Comparison of ENCODE assay signal across 7 mouse cellular contexts in the genomic region with DNA sequence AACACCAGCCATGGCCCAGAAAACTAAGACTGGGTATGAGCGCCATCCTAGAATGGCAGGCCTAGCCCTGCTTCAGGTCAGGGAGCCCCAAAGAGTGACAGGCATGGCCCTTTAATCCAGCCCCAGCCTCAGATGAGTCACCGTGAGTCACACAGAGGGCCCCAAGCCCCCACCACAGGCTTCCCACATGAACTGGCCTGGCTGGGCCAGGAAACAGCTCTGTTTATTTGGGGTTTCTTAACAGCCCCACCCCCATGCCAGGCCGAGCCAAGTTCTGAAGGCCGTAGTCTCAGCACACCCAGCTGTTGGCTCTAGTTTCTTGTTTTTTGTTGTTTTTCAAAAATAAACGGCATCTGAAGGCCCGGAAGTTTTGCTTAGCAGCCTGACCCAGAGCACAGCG. TPM values are rescaled to one million over a fixed set of nuclear protein-coding genes. Genes with fewer than 3 reads are reported as not detected.
DNase-seq lines count a peak whose midpoint lies in the region; ATAC-seq and TF ChIP-seq lines count a peak whose summit lies in the region.

No protein-coding gene starts in this region.

- H3K27ac ChIP-seq in hindbrain, postnatal 0 days = peak overlapping the region; percentile 78

- H3K4me2 ChIP-seq in hindbrain, postnatal 0 days (ENCODE audit: low read depth, low read length) = no peak overlapping the region

- H3K27me3 ChIP-seq in C2C12 (ENCODE audit: control insufficient read depth, insufficient read depth, insufficient read length) = no peaks in the 10 kb centered on the region
- peaks cover 11% of the 10 kb centered on the region for H3K27me3 ChIP-seq in hindbrain, postnatal 0 days (ENCODE audit: insufficient read depth, low read length)

- H3K9me3 ChIP-seq in hindbrain, postnatal 0 days (ENCODE audit: low read length) = no peaks in the 10 kb centered on the region

- 52% methylated on average over 7 of the region's 7 CpGs for WGBS in hindbrain, postnatal 0 days

- peak; percentile 63 for ATAC-seq in hindbrain, postnatal 0 days
- peak; percentile 49 for ATAC-seq in monocyte, adult 5-6 weeks (replicated peaks; ENCODE audit: insufficient number of reproducible peaks, low FRiP score, low TSS enrichment, poor library complexity, severe bottlenecking)

- no peak overlapping the region; the same call in 1 of the 2 replicates for H3K9ac ChIP-seq in hindbrain, postnatal 0 days (replicated peaks; ENCODE audit: low read length)

- no peaks in the 10 kb centered on the region for H3K79me3 ChIP-seq in C2C12 (ENCODE audit: low read depth)

- no peak overlapping the region for H3ac ChIP-seq in C2C12 (ENCODE audit: control insufficient read depth, insufficient read length, low read depth)

- peak; percentile 71 to 80 for DNase-seq in adrenal gland, adult 18-20 months (ENCODE audit: low spot score in 2 of 2)
- peak; percentile 78 to 80 for DNase-seq in gastrocnemius, adult 8-10 months (ENCODE audit: low spot score in 2 of 2)
- peak; percentile 72 for DNase-seq in hindbrain, postnatal 0 days (ENCODE audit: low spot score)
- peak; percentile 47 to 63 for DNase-seq in left cerebral cortex, adult 9 months (ENCODE audit: low spot score in 2 of 2)
- peak; percentile 86 to 93 for DNase-seq in urinary bladder, postnatal 36 days (ENCODE audit: low spot score in 2 of 2)

- TF ChIP-seq CTCF in C2C12 (IDR thresholded peaks at IDR 0.05; ENCODE audit: control insufficient read depth, insufficient read depth, insufficient read length) = no peak
- TF ChIP-seq CTCF in hindbrain, postnatal 0 days (IDR thresholded peaks at IDR 0.05; ENCODE audit: low read depth) = no peak

- H3K4me3 ChIP-seq in C2C12 (ENCODE audit: insufficient read depth, poor library complexity, severe bottlenecking) = no peak overlapping the region
- H3K4me3 ChIP-seq in hindbrain, postnatal 0 days (ENCODE audit: low read length) = no peak overlapping the region

- H3K79me2 ChIP-seq in C2C12 (ENCODE audit: control insufficient read depth, insufficient read depth) = no peaks in the 10 kb centered on the region

- H3K4me1 ChIP-seq in hindbrain, postnatal 0 days (ENCODE audit: insufficient read depth, low read length) = peaks cover 35% of the 10 kb centered on the region

- H3K36me3 ChIP-seq in C2C12 (ENCODE audit: control insufficient read depth, insufficient read depth) = no peaks in the 10 kb centered on the region
- H3K36me3 ChIP-seq in hindbrain, postnatal 0 days (ENCODE audit: insufficient read depth, low read length) = no peaks in the 10 kb centered on the region

TF ChIP-seq in C2C12, 6 proteins besides CTCF, POLR2A, EP300 and RAD21:
- TF ChIP-seq USF1 (IDR thresholded peaks at IDR 0.05; ENCODE audit: low read depth) (no peak), MYOG (IDR thresholded peaks at IDR 0.05; ENCODE audit: control insufficient read depth, extremely low read depth, insufficient read length) (no peak), FOSL1 (IDR thresholded peaks at IDR 0.05; ENCODE audit: insufficient read depth, low read length, poor library complexity, severe bottlenecking) (peak; percentile 99), MYOD1 (IDR thresholded peaks at IDR 0.05; ENCODE audit: control insufficient read depth, insufficient read length, low read depth) (no peak), MAX (IDR thresholded peaks at IDR 0.05) (no peak), CEBPB (IDR thresholded peaks at IDR 0.05; ENCODE audit: low read depth) (peak; percentile 5)

RNA-seq across cellular contexts. Expression of a gene that starts 6.5 kb away (rescaled TPM):
- polyA plus RNA-seq in C2C12 (2012; fragmentation: generic; extraction: Trizol) = 12.0 TPM
- total RNA-seq in adrenal gland, adult 18-20 months (2021) = 10 to 100 TPM; 26.0 to 78.7 TPM
- total RNA-seq in gastrocnemius, adult 8-10 months (2022) = 10 to 100 TPM; 19.9 to 34.2 (median 25.1) TPM
- 30.7 and 36.5 TPM in 2 replicates for total RNA-seq in hindbrain, postnatal 0 days (2014; rRNA removed)
- 19.6 and 20.1 TPM in 2 replicates for polyA plus RNA-seq in hindbrain, postnatal 0 days (2015; fragmentation: Nextera tagmentation; extraction: Ambion mirVana)
- total RNA-seq in monocyte, adult 5-6 weeks (2017) = not detected in 3 replicates

Comparison
In these comparisons a context has a peak if more than half of its experiments do, and no peak if none do; other contexts are left out.
1. RNA of a gene that starts 6.5 kb away (total RNA-seq): 26.0 to 78.7 TPM in adrenal gland, adult 18-20 months, 30.7 to 36.5 TPM in hindbrain, postnatal 0 days and 19.9 to 34.2 TPM in gastrocnemius, adult 8-10 months; not detected in monocyte, adult 5-6 weeks; every median in the first group is over 10 times any median in the second.
2. Peak in every context shown above with its lines, with median percentiles within 50 percentile points of each other: DNase-seq.